Mouse (Mus musculus): ENCODE measurements at regions not wholly inside any gene's neighbourhood (a gene's known extent, or its start where the extent isn't known, plus 50 kb on each side); places are given as distances from the start of the nearest gene placed in this dataset. TPM values are rescaled to one million over a fixed set of nuclear protein-coding genes. Genes with fewer than 3 reads are reported as not detected.

DNA sequence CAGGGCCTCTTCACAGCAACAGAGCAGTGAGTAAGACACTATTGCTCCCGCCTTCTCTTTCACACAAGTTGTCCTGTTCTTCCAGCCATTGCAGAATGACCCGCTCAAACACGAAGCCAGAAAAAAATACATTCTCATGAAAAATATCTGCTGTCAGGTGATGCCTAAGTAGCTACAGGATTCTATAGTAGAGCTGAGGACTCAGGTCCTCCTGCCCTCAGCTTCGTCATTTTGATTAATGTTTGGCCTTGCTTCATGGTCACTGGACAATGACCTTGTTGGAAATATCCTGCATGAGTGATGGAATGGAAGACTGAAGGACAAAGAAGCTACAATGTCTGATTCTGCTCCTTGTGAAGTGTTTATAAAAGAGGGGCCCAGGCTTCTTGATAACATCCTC is 52.4 kb upstream of the Klf12 start:
- WGBS = 90% methylated on average over 4 of the region's 4 CpGs
- TF ChIP-seq EP300 (IDR thresholded peaks at IDR 0.05) (no peak), CTCF (IDR thresholded peaks at IDR 0.05) (no peak)

More for the DNA sequence above, 52.4 kb upstream of the Klf12 start:
- no peak overlapping the region for H3K27ac ChIP-seq (ENCODE audit: low read length)
- no peak for ATAC-seq
- H3K27me3 ChIP-seq (replicated peaks; ENCODE audit: insufficient read depth, low read length) = no peaks in the 10 kb centered on the region
- H3K36me3 ChIP-seq (ENCODE audit: insufficient read depth, low read length) = no peaks in the 10 kb centered on the region
- H3K4me1 ChIP-seq (ENCODE audit: insufficient read depth, low read depth, low read length) = no peaks in the 10 kb centered on the region
- H3K4me2 ChIP-seq (replicated peaks; ENCODE audit: low read depth, low read length) = no peak overlapping the region
- H3K9ac ChIP-seq (replicated peaks; ENCODE audit: low read depth) = no peak overlapping the region
- no peak for DNase-seq (ENCODE audit: low spot score)
- H3K9me3 ChIP-seq (ENCODE audit: low read length) = no peaks in the 10 kb centered on the region
- H3K4me3 ChIP-seq (ENCODE audit: low read depth, low read length) = no peak overlapping the region

Small RNA genes in the stretch of these regions (microRNA-seq; reads per million reads assigned to microRNA genes)
- not detected for gene Gm22401

Data from lung, postnatal 0 days (tissue).